Mouse (Mus musculus) adipocyte (in vitro differentiated cells): ENCODE measurements around the gene Smo.

Experiments
- DNase-seq: peaks from one replicate; pipeline ENCODE4 v3.0.0-alpha.2; 2016; ENCODE audit warnings: low spot score

Gene Smo

GRCm38 (mm10) chr6:29775609-29776008 is 40.3 kb downstream of the Smo start:
- peak; percentile 63 for DNase-seq

- DNase-seq: no peak
These were observed 41.4 kb downstream of the Smo start for GRCm38 (mm10) chr6:29776542-29777237.

GRCm38 (mm10) chr6:29777238-29777555 is 41.9 kb downstream of the Smo start:
- DNase-seq: no peak

- DNase-seq: no peak
These were observed 44.8 kb downstream of the Smo start for GRCm38 (mm10) chr6:29780082-29780481.

- DNase-seq: no peak
These were observed 45.3 kb downstream of the Smo start for GRCm38 (mm10) chr6:29780571-29780970.

GRCm38 (mm10) chr6:29782239-29782638 is 46.9 kb downstream of the Smo start:
- DNase-seq: no peak

GRCm38 (mm10) chr6:29783960-29784359 is 48.7 kb downstream of the Smo start:
- no peak for DNase-seq

GRCm38 (mm10) chr6:29784413-29785021 is 49.2 kb downstream of the Smo start:
- DNase-seq: no peak

- no peak for DNase-seq
These were observed 50.5 kb downstream of the Smo start for GRCm38 (mm10) chr6:29785759-29786158.

- DNase-seq: no peak
These were observed 53.6 kb downstream of the Smo start for GRCm38 (mm10) chr6:29788779-29789350.

GRCm38 (mm10) chr6:29790014-29790698 is 54.9 kb downstream of the Smo start:
- DNase-seq: no peak

GRCm38 (mm10) chr6:29793520-29793919 is 58.2 kb downstream of the Smo start:
- no peak for DNase-seq

- no peak for DNase-seq
These were observed 59.3 kb downstream of the Smo start for GRCm38 (mm10) chr6:29794582-29794981.

- no peak for DNase-seq
These were observed 67.7 kb downstream of the Smo start for GRCm38 (mm10) chr6:29802979-29803378.

GRCm38 (mm10) chr6:29804006-29804405 is 68.7 kb downstream of the Smo start:
- no peak for DNase-seq

- no peak for DNase-seq
These were observed 70.1 kb downstream of the Smo start for GRCm38 (mm10) chr6:29805381-29805780.
